Mouse (Mus musculus): ENCODE measurements at regions not wholly inside any gene's neighbourhood (a gene's known extent, or its start where the extent isn't known, plus 50 kb on each side); places are given as distances from the start of the nearest gene placed in this dataset.

- no peak for DNase-seq (ENCODE audit: extremely low read depth)
- no peak overlapping the region for H3K4me3 ChIP-seq (replicated peaks in 1 of 3; ENCODE audit: low read depth in 2 of 3, low read length in 2 of 3, poor library complexity in 1 of 3)
- H3K9ac ChIP-seq (ENCODE audit: insufficient read depth, low read depth), result no peak overlapping the region
- no peak overlapping the region for H3K4me2 ChIP-seq (ENCODE audit: insufficient read depth, low read depth, poor library complexity, severe bottlenecking)
- no peaks in the 10 kb centered on the region for H3K27me3 ChIP-seq (replicated peaks)
- no peaks in the 10 kb centered on the region for H3K36me3 ChIP-seq (replicated peaks in 1 of 2; ENCODE audit: control insufficient read depth in 1 of 2, insufficient read depth in 1 of 2, low read length in 1 of 2)
- dilution Hi-C loops (cut with MboI; ENCODE audit: extremely low pct_ligation_motif_present, extremely low pct_unique_long_range_greater_than_20kb, low sequenced_read_pairs) (no loop called here), in situ Hi-C loops (cut with MboI; ENCODE audit: low pct_ligation_motif_present, low pct_unique_long_range_greater_than_20kb, low sequenced_read_pairs) (no loop called here)
- no peaks in the 10 kb centered on the region for H3K4me1 ChIP-seq (ENCODE audit: control insufficient read depth in 1 of 2, insufficient read depth in 2 of 2)
- H3K27ac ChIP-seq (ENCODE audit: insufficient read depth, low read depth), result no peak overlapping the region
- H3K9me3 ChIP-seq (replicated peaks; ENCODE audit: low read length), result no peaks in the 10 kb centered on the region
- no peaks in the 10 kb centered on the region for H3K79me2 ChIP-seq (replicated peaks; ENCODE audit: control insufficient read depth, extremely low read depth, insufficient read depth, poor library complexity, severe bottlenecking)
- TF ChIP-seq ETS1 (conservative IDR thresholded peaks at IDR 0.05; ENCODE audit: low read depth, low read length) (no peak), GABPA (IDR thresholded peaks at IDR 0.05; ENCODE audit: insufficient replicate concordance, low read depth, low read length) (no peak), BHLHE40 (IDR thresholded peaks at IDR 0.05; ENCODE audit: low read depth, low read length) (no peak), ELF1 (IDR thresholded peaks at IDR 0.05; ENCODE audit: low read depth, low read length) (no peak), CTCF (conservative IDR thresholded peaks at IDR 0.05 in 1 of 2, IDR thresholded peaks at IDR 0.05 in 1 of 2; ENCODE audit: low read depth in 2 of 2, low read length in 2 of 2) (no peak), IRF4 (IDR thresholded peaks at IDR 0.05; ENCODE audit: low read depth, low read length) (no peak), NRF1 (IDR thresholded peaks at IDR 0.05; ENCODE audit: low read depth, low read length) (no peak), SMC3 (IDR thresholded peaks at IDR 0.05; ENCODE audit: low read depth, low read length) (no peak), MEF2A (IDR thresholded peaks at IDR 0.05; ENCODE audit: borderline replicate concordance, low read depth, low read length) (no peak), TBP (conservative IDR thresholded peaks at IDR 0.05; ENCODE audit: low read depth, low read length) (no peak), JUN (IDR thresholded peaks at IDR 0.05; ENCODE audit: insufficient read depth, low read depth, low read length) (no peak)
Observed at GRCm38 (mm10) chr2:9422686-9423085, 458.4 kb upstream of the 4930412O13Rik start.

- no peak overlapping the region for H3K4me2 ChIP-seq (ENCODE audit: insufficient read depth, low read depth, poor library complexity, severe bottlenecking)
- in situ Hi-C loops (cut with MboI; ENCODE audit: low pct_ligation_motif_present, low pct_unique_long_range_greater_than_20kb, low sequenced_read_pairs) (no loop called here), dilution Hi-C loops (cut with MboI; ENCODE audit: extremely low pct_ligation_motif_present, extremely low pct_unique_long_range_greater_than_20kb, low sequenced_read_pairs) (no loop called here)
- no peak overlapping the region for H3K4me3 ChIP-seq (replicated peaks in 1 of 3; ENCODE audit: low read depth in 2 of 3, low read length in 2 of 3, poor library complexity in 1 of 3)
- TF ChIP-seq E2F4 (IDR thresholded peaks at IDR 0.05; ENCODE audit: insufficient replicate concordance, low read depth, low read length), result no peak
- TF ChIP-seq PAX5 (IDR thresholded peaks at IDR 0.05; ENCODE audit: low read length), result no peak
- no peak for TF ChIP-seq RCOR1 (conservative IDR thresholded peaks at IDR 0.05; ENCODE audit: low read depth, low read length)
- TF ChIP-seq ZC3H11A (IDR thresholded peaks at IDR 0.05; ENCODE audit: low read depth, low read length), result no peak
- TF ChIP-seq MXI1 (IDR thresholded peaks at IDR 0.05; ENCODE audit: low read depth, low read length), result no peak
- H3K36me3 ChIP-seq (replicated peaks in 1 of 2; ENCODE audit: control insufficient read depth in 1 of 2, insufficient read depth in 1 of 2, low read length in 1 of 2), result no peaks in the 10 kb centered on the region
- H3K9me3 ChIP-seq (replicated peaks; ENCODE audit: low read length), result no peaks in the 10 kb centered on the region
- no peaks in the 10 kb centered on the region for H3K79me2 ChIP-seq (replicated peaks; ENCODE audit: control insufficient read depth, extremely low read depth, insufficient read depth, poor library complexity, severe bottlenecking)
- no peak for DNase-seq (ENCODE audit: extremely low read depth)
- no peak overlapping the region for H3K27ac ChIP-seq (ENCODE audit: insufficient read depth, low read depth)
- H3K9ac ChIP-seq (ENCODE audit: insufficient read depth, low read depth), result no peak overlapping the region
- no peaks in the 10 kb centered on the region for H3K27me3 ChIP-seq (replicated peaks)
- no peaks in the 10 kb centered on the region for H3K4me1 ChIP-seq (ENCODE audit: control insufficient read depth in 1 of 2, insufficient read depth in 2 of 2)
Observed at GRCm38 (mm10) chr2:9423534-9423933, 457.5 kb upstream of the 4930412O13Rik start.
